Mouse (Mus musculus): ENCODE results near the gene Gm20388. TPM values are rescaled to one million over a fixed set of nuclear protein-coding genes. Genes with fewer than 3 reads are reported as not detected.
A peak's percentile ranks its signal among the peaks of the same experiment; 100 is the strongest.

Gene Gm20388
- polyA plus RNA-seq, 1 experiment from 2014 or later = not detected

DNA sequence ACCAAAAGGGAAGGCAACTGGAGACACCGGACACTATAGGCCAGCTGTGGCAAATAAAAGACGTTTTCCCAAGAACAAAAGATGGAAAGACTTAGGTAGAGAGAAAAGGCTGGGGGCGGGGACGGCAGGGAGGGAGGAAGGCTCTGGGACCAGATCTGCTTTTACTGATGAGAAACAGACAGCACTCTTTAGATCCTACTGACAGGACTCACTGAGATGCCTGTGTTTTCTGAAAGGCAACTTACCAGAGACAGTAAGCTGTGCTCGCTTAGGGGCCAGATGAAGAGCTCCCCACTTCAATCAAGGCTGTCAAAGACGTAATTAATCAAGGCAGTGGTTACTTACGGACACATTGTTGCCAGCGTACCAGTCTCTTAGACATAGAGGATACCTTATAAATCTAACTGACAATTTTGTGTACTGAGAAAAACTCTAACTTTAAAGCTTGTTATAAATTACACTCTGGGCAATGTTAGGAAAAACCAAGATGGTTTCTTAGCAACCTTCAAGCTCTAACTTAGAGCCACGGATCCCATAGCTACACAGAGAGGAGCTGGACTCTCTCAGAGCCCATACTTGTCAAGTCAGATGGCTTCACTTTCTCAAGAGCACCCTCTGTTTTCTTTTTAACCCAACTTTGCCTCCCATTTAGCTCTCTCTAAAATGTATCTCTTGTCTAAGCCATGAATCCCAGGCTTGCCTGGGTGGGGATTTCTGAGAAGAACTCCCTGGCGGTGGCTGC is 4481.8 kb downstream of the Gm20388 start:
- no peak overlapping the region for H3K4me2 ChIP-seq (ENCODE audit: low read length)
- no peak for ATAC-seq (ENCODE audit: insufficient number of reproducible peaks, insufficient read depth, low FRiP score, low read depth)
- no peaks in the 10 kb centered on the region; a peak in 1 of 4 replicates for H3K4me1 ChIP-seq (ENCODE audit: control insufficient read depth in 2 of 2, insufficient read depth in 2 of 2, low read length in 2 of 2)
- no peak overlapping the region for H3K4me3 ChIP-seq (ENCODE audit: control insufficient read depth in 1 of 2, insufficient read depth in 1 of 2, low read depth in 1 of 2, low read length in 2 of 2)
- H3K27ac ChIP-seq (replicated peaks in 1 of 2; ENCODE audit: control insufficient read depth in 1 of 2, insufficient read depth in 1 of 2, low read depth in 2 of 2, low read length in 2 of 2) = no peak overlapping the region
- 60% methylated on average over 10 of the region's 10 CpGs for WGBS
- H3K36me3 ChIP-seq (ENCODE audit: control insufficient read depth, insufficient read depth, low read length) = no peaks in the 10 kb centered on the region
- H3K9ac ChIP-seq (ENCODE audit: low read length) = no peak overlapping the region
- H3K27me3 ChIP-seq (ENCODE audit: control insufficient read depth, insufficient read depth, low read length) = no peaks in the 10 kb centered on the region
- H3K9me3 ChIP-seq (ENCODE audit: control insufficient read depth, low read length) = no peaks in the 10 kb centered on the region

- no peaks in the 10 kb centered on the region for H3K27me3 ChIP-seq (ENCODE audit: control insufficient read depth, insufficient read depth, low read length)
- 66% methylated on average over 5 of the region's 5 CpGs for WGBS
- H3K36me3 ChIP-seq (ENCODE audit: control insufficient read depth, insufficient read depth, low read length) = no peaks in the 10 kb centered on the region
- H3K27ac ChIP-seq (replicated peaks in 1 of 2; ENCODE audit: control insufficient read depth in 1 of 2, insufficient read depth in 1 of 2, low read depth in 2 of 2, low read length in 2 of 2) = no peak overlapping the region
- no peak overlapping the region for H3K4me2 ChIP-seq (ENCODE audit: low read length)
- H3K4me3 ChIP-seq (ENCODE audit: control insufficient read depth in 1 of 2, insufficient read depth in 1 of 2, low read depth in 1 of 2, low read length in 2 of 2) = no peak overlapping the region
- H3K4me1 ChIP-seq (ENCODE audit: control insufficient read depth in 2 of 2, insufficient read depth in 2 of 2, low read length in 2 of 2) = no peaks in the 10 kb centered on the region; a peak in 1 of 4 replicates
- no peak for ATAC-seq (ENCODE audit: insufficient number of reproducible peaks, insufficient read depth, low FRiP score, low read depth)
- no peaks in the 10 kb centered on the region for H3K9me3 ChIP-seq (ENCODE audit: control insufficient read depth, low read length)
- no peak overlapping the region for H3K9ac ChIP-seq (ENCODE audit: low read length)
These were observed 4482.4 kb downstream of the Gm20388 start for GRCm38 (mm10) chr8:124393013-124393412.

DNA sequence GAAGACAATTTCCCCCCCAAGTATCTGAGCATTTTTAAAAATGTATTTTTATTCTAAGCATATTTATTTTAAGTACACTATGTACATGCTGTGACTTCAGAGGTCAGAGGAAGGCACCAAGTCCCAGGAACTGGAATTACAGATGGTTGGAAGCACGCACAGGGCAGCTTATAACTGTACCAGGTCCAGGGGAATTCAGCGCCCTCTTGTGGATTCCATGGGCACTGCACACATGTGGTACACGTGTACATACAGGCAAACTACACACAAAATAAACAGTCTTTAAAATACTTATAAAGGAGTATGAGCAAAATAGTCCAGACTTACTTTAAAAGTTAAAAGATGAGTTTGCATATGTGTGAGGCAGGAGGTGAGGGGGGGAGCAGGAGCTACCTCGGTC is 4483.3 kb downstream of the Gm20388 start:
- Histone ChIP-seq H3K27ac (replicated peaks in 1 of 2; ENCODE audit: control insufficient read depth in 1 of 2, insufficient read depth in 1 of 2, low read depth in 2 of 2, low read length in 2 of 2) (no peak overlapping the region), H3K9me3 (ENCODE audit: control insufficient read depth, low read length) (no peaks in the 10 kb centered on the region), H3K27me3 (ENCODE audit: control insufficient read depth, insufficient read depth, low read length) (no peaks in the 10 kb centered on the region), H3K9ac (ENCODE audit: low read length) (no peak overlapping the region), H3K4me3 (ENCODE audit: control insufficient read depth in 1 of 2, insufficient read depth in 1 of 2, low read depth in 1 of 2, low read length in 2 of 2) (no peak overlapping the region), H3K36me3 (ENCODE audit: control insufficient read depth, insufficient read depth, low read length) (no peaks in the 10 kb centered on the region), H3K4me1 (ENCODE audit: control insufficient read depth in 2 of 2, insufficient read depth in 2 of 2, low read length in 2 of 2) (peaks cover under 1 to 2% of the 10 kb centered on the region in 2 experiments; a peak in 1 of 4 replicates), H3K4me2 (ENCODE audit: low read length) (no peak overlapping the region)
- 77% methylated on average over 4 of the region's 4 CpGs for WGBS
- ATAC-seq (ENCODE audit: insufficient number of reproducible peaks, insufficient read depth, low FRiP score, low read depth) = no peak

GRCm38 (mm10) chr8:124394951-124395350 is 4484.3 kb downstream of the Gm20388 start:
- 85% methylated on average over 7 of the region's 7 CpGs for WGBS

More at GRCm38 (mm10) chr8:124394951-124395350, 4484.3 kb downstream of the Gm20388 start:
- H3K4me3 ChIP-seq (ENCODE audit: control insufficient read depth in 1 of 2, insufficient read depth in 1 of 2, low read depth in 1 of 2, low read length in 2 of 2) = no peak overlapping the region
- no peak overlapping the region for H3K4me2 ChIP-seq (ENCODE audit: low read length)
- no peak overlapping the region for H3K27ac ChIP-seq (replicated peaks in 1 of 2; ENCODE audit: control insufficient read depth in 1 of 2, insufficient read depth in 1 of 2, low read depth in 2 of 2, low read length in 2 of 2)
- peaks cover 5% of the 10 kb centered on the region in 2 experiments; a peak in 1 of 4 replicates for H3K4me1 ChIP-seq (ENCODE audit: control insufficient read depth in 2 of 2, insufficient read depth in 2 of 2, low read length in 2 of 2)
- H3K27me3 ChIP-seq (ENCODE audit: control insufficient read depth, insufficient read depth, low read length) = no peaks in the 10 kb centered on the region
- no peak for ATAC-seq (ENCODE audit: insufficient number of reproducible peaks, insufficient read depth, low FRiP score, low read depth)
- H3K36me3 ChIP-seq (ENCODE audit: control insufficient read depth, insufficient read depth, low read length) = no peaks in the 10 kb centered on the region
- H3K9me3 ChIP-seq (ENCODE audit: control insufficient read depth, low read length) = no peaks in the 10 kb centered on the region
- H3K9ac ChIP-seq (ENCODE audit: low read length) = no peak overlapping the region

MicroRNA genes within 50 kb of the gene (microRNA counts, 519-probe panel; counts per million panel counts)
- 322 counts per million, percentile 70 among the panel's probes with 10 or more counts for microRNA mmu-miR-1967

Small RNA genes lying within 50 kb of the gene (microRNA-seq; reads per million reads assigned to microRNA genes)
- not detected for gene Gm22715
- gene Gm24366 = not detected
- not detected for gene Gm27530
- not detected for gene Mir1967
- not detected for gene Mir6396
- gene Mir7079 = not detected
- not detected for gene Mir7080
- gene Mir7237 = not detected
- 0.84 reads per million for gene Mir7687

Other genes with a start within 250 kb of the Gm20388 start
- gene Wfdc1, start 244.5 kb upstream of the Gm20388 start, polyA plus RNA-seq (2014; fragmentation: Nextera tagmentation; extraction: Ambion mirVana) = 4.7 and 6.8 TPM in 2 replicates
- gene Atp2c2, start 210.8 kb upstream of the Gm20388 start, polyA plus RNA-seq (2014; fragmentation: Nextera tagmentation; extraction: Ambion mirVana) = 0.20 and 0.43 TPM in 2 replicates
- gene Tldc1, start 132.4 kb upstream of the Gm20388 start, polyA plus RNA-seq (2014; fragmentation: Nextera tagmentation; extraction: Ambion mirVana) = 11.1 and 11.4 TPM in 2 replicates
- 55.1 and 75.9 TPM in 2 replicates for gene Cotl1, start 70.3 kb upstream of the Gm20388 start, polyA plus RNA-seq (2014; fragmentation: Nextera tagmentation; extraction: Ambion mirVana)
- gene Klhl36, start 48.6 kb upstream of the Gm20388 start, polyA plus RNA-seq (2014; fragmentation: Nextera tagmentation; extraction: Ambion mirVana) = 8.8 and 10.6 TPM in 2 replicates
- 66.9 and 68.0 TPM in 2 replicates for gene Usp10, start 481 bp upstream of the Gm20388 start, polyA plus RNA-seq (2014; fragmentation: Nextera tagmentation; extraction: Ambion mirVana)
- gene Crispld2, start 81.6 kb downstream of the Gm20388 start, polyA plus RNA-seq (2014; fragmentation: Nextera tagmentation; extraction: Ambion mirVana) = 1.2 and 1.8 TPM in 2 replicates
- 29.7 and 32.6 TPM in 2 replicates for gene Zdhhc7, start 190.6 kb downstream of the Gm20388 start, polyA plus RNA-seq (2014; fragmentation: Nextera tagmentation; extraction: Ambion mirVana)
- gene 6430548M08Rik, start 203.3 kb downstream of the Gm20388 start, polyA plus RNA-seq (2014; fragmentation: Nextera tagmentation; extraction: Ambion mirVana) = 9.2 and 11.3 TPM in 2 replicates

Data from heart, embryonic 14.5 days (tissue).